Mouse (Mus musculus) E14TG2a.4 (cell line): ENCODE results near the gene Vmn1r43.
A peak's percentile ranks its signal among the peaks of the same experiment; 100 is the strongest.
"Not testable (repeated sequence)": the region's sequence is repeated elsewhere in the genome, so short reads cannot be mapped to it uniquely, and the experiment has no call there.

Source experiments
- H3K27me3 ChIP-seq: 2 replicates; pipeline ENCODE4 v1.6.1; 2014; ENCODE audit warnings: low read length, control low read depth; ENCODE audit not compliant: insufficient read depth
- H3K36me3 ChIP-seq: 2 replicates; pipeline ENCODE4 v1.6.1; 2014; ENCODE audit warnings: low read length, control low read depth; ENCODE audit not compliant: insufficient read depth
- H3K4me1 ChIP-seq: replicated peaks from 2 replicates; pipeline ENCODE4 v1.6.1; 2014; ENCODE audit warnings: low read depth, low read length, control low read depth
- H3K4me3 ChIP-seq: replicated peaks from 2 replicates; pipeline ENCODE4 v1.5.1; 2014; ENCODE audit warnings: mild to moderate bottlenecking, low read length
- H3K9me3 ChIP-seq: 2 replicates; pipeline ENCODE4 v1.6.1; 2014; ENCODE audit warnings: low read length, control low read depth
- CTCF ChIP-seq: conservative IDR thresholded peaks from 2 replicates; pipeline ENCODE4 v1.5.1; 2014; ENCODE audit warnings: low read length
- NANOG ChIP-seq: IDR thresholded peaks from 2 replicates; pipeline ENCODE4 v1.6.1; 2014; ENCODE audit warnings: borderline replicate concordance, low read length, mixed read lengths
- POU5F1 ChIP-seq: IDR thresholded peaks from 2 replicates; pipeline ENCODE4 v1.6.1; 2014; ENCODE audit warnings: low read length, borderline replicate concordance

The Vmn1r43 gene

DNA sequence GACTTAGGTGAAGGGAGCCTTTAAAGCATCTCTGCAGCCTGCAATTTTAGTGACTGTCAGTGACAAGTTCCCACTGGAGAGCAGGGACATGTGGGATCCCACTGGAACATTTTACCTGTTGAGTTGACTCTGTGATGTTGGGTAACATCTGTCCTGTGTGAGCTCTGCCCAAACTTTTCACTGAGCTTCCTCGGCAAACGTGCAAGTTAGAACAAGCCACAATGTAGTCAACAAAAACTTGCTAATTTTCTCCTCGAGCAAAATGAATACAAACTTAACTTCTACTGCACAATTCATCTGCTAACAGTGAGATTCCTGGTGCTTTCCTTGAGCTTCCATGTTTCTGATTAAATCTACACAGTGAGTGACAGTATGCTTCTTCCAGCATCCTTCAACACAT is at the start of gene Vmn1r43, which contains the start of gene Vmn1r42:
Vmn1r43 (minus strand) TSS at position 101 of the 400 bp plus-strand sequence.
Vmn1r42 (minus strand) TSS at position 101 of the 400 bp plus-strand sequence.
- H3K9me3 ChIP-seq, H3K4me3 ChIP-seq, H3K27me3 ChIP-seq, H3K4me1 ChIP-seq, H3K36me3 ChIP-seq: not testable (repeated sequence)

- Histone ChIP-seq H3K9me3 (no peaks in the 10 kb centered on the region), H3K4me3 (no peak overlapping the region)
- TF ChIP-seq POU5F1 (no peak), NANOG (no peak), CTCF (no peak)
These were observed 7.6 kb upstream of the Vmn1r43 start for GRCm38 (mm10) chr6:89883812-89884211.

DNA sequence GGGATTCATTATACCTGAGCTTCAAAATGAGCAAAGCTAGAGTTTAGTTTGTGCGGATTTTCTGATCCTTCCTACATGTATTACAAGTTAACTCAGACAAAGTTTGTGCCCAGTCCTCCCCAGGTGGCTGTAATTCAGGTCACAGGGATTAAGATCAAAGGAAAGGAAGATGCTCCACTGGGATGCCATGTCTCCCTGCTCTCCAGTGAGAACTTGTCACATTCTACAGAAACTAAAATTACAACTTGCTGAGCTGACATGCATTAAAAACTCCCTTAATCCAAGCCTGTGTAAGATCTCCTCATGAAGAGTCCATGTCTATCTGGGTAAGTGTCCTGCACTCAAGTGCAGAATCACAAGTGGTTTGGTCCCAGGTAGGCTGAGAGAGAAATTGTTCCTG is 7.1 kb upstream of the Vmn1r43 start, which contains the start of gene Vmn1r44:
Vmn1r44 (plus strand) TSS at position 301 of the 400 bp plus-strand sequence.
- no peaks in the 10 kb centered on the region for H3K36me3 ChIP-seq
- H3K9me3 ChIP-seq = no peaks in the 10 kb centered on the region
- TF ChIP-seq POU5F1 = no peak
- no peak for TF ChIP-seq NANOG
- TF ChIP-seq CTCF = no peak
- H3K27me3 ChIP-seq = no peaks in the 10 kb centered on the region
- no peak within 1 kb of the TSS for H3K4me3 ChIP-seq
- H3K4me1 ChIP-seq = no peaks in the 10 kb centered on the region

More at GRCm38 (mm10) chr6:89883812-89884211, 7.6 kb upstream of the Vmn1r43 start:
- Histone ChIP-seq H3K4me1 (no peaks in the 10 kb centered on the region), H3K27me3 (no peaks in the 10 kb centered on the region), H3K36me3 (no peaks in the 10 kb centered on the region)

GRCm38 (mm10) chr6:89880867-89881266 is 4.7 kb upstream of the Vmn1r43 start:
- no peaks in the 10 kb centered on the region for H3K4me1 ChIP-seq
- no peaks in the 10 kb centered on the region for H3K9me3 ChIP-seq
- no peaks in the 10 kb centered on the region for H3K27me3 ChIP-seq
- no peak overlapping the region for H3K4me3 ChIP-seq
- no peaks in the 10 kb centered on the region for H3K36me3 ChIP-seq
- no peak for TF ChIP-seq CTCF

DNA sequence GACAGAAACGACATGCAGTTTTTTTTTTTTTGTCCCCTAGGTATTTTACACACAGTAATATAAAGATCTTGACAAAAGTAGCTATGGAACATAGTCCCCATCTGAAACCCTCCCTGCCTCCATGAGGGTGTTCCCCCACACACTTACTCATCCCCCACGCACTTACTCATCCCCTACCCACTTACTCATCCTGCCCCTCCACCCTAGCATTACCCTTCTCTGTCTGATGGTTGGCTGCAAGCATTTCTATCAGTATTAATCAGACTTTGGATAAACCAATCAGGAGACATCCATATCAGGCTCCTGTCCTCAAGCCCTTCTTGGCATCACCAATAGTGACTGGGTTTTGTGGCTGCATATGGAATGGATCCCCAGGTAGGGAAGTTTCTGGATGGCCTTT is 750 bp upstream of the Vmn1r43 start:
- H3K27me3 ChIP-seq = no peaks in the 10 kb centered on the region
- H3K4me3 ChIP-seq = no peak overlapping the region
- H3K9me3 ChIP-seq = no peaks in the 10 kb centered on the region
- TF ChIP-seq NANOG = no peak
- TF ChIP-seq POU5F1 = no peak
- no peak for TF ChIP-seq CTCF
- H3K36me3 ChIP-seq = no peaks in the 10 kb centered on the region
- no peaks in the 10 kb centered on the region for H3K4me1 ChIP-seq

GRCm38 (mm10) chr6:89867976-89868375 is 8.2 kb downstream of the Vmn1r43 start:
- Histone ChIP-seq H3K27me3 (no peaks in the 10 kb centered on the region), H3K9me3 (peaks cover 55% of the 10 kb centered on the region), H3K4me3 (no peak overlapping the region), H3K4me1 (no peaks in the 10 kb centered on the region), H3K36me3 (no peaks in the 10 kb centered on the region)
- no peak for TF ChIP-seq NANOG

DNA sequence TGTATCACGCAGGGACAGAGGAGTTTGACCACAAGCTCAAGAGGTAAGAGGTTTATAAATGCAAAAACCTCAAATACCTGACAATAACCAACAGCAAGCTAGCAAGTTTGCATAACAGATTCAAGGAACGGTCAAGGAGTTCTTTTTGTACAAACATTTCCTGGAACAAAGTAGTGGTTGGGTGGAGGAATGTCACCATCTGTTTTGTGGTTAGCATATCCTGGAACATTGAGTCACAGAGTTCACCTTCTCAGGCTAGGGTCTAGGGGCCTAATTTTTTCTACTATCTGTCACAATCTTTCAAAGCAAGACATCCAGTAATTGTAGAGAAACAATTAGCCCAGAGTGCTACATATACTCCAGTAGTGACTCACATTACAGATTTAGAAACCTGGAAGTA is 8.9 kb downstream of the Vmn1r43 start:
- Histone ChIP-seq H3K4me3 (no peak overlapping the region), H3K36me3 (no peaks in the 10 kb centered on the region), H3K27me3 (no peaks in the 10 kb centered on the region), H3K9me3 (peaks cover 62% of the 10 kb centered on the region), H3K4me1 (no peaks in the 10 kb centered on the region)
- TF ChIP-seq POU5F1 = no peak
- TF ChIP-seq NANOG = no peak
- TF ChIP-seq CTCF = no peak

GRCm38 (mm10) chr6:89863792-89864191 is 12.4 kb downstream of the Vmn1r43 start:
- TF ChIP-seq POU5F1 (no peak), NANOG (no peak), CTCF (no peak)
- Histone ChIP-seq H3K9me3 (peaks cover 97% of the 10 kb centered on the region), H3K4me1 (no peaks in the 10 kb centered on the region), H3K27me3 (no peaks in the 10 kb centered on the region), H3K36me3 (0 out of 2 replicates have a peak, but pooled peaks cover 3% of the 10 kb centered on the region), H3K4me3 (no peak overlapping the region)

DNA sequence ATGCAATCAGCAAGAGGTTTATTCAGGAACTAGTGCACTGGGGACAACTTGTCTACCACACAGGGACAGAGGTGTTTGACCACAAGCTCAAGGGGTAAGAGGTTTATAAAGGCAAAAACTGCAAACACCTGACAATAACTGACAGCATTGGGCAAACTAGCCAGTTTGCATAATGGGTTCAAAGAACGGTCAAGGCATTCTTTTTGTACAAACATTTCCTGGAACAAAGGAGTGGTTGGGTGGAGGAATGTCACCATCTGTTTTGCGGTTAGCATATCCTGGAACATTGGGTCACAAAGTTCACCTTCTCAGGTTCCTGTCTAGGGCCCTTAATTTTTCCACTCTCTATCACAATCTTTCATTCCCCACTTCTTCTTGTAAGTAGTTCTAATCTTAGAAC is 16.4 kb downstream of the Vmn1r43 start:
- no peak for TF ChIP-seq POU5F1
- peak; percentile 9; the same call in 1 of the 2 replicates for TF ChIP-seq NANOG
- H3K4me1 ChIP-seq = no peaks in the 10 kb centered on the region
- H3K9me3 ChIP-seq = peaks cover 80% of the 10 kb centered on the region
- no peak overlapping the region for H3K4me3 ChIP-seq
- 0 out of 2 replicates have a peak, but pooled peaks cover 3% of the 10 kb centered on the region for H3K36me3 ChIP-seq
- no peaks in the 10 kb centered on the region for H3K27me3 ChIP-seq
